Mouse (Mus musculus) right cerebral cortex, postnatal 4 days (tissue): ENCODE measurements at regions not wholly inside any gene's neighbourhood (a gene's known extent, or its start where the extent isn't known, plus 50 kb on each side); places are given as distances from the start of the nearest gene placed in this dataset.

Experiments
- DNase-seq: peaks from one replicate; pipeline ENCODE4 v3.0.0-alpha.2; 2022

GRCm38 (mm10) chr8:64542501-64542900 lies 150.4 kb downstream of the Cpe start:
- no peak for DNase-seq

- no peak for DNase-seq
Observed at GRCm38 (mm10) chr8:64539846-64540472, 152.9 kb downstream of the Cpe start.

GRCm38 (mm10) chr8:64531780-64532179 lies 161.1 kb downstream of the Cpe start:
- no peak for DNase-seq

GRCm38 (mm10) chr8:64522441-64523102 lies 170.3 kb downstream of the Cpe start:
- no peak for DNase-seq

GRCm38 (mm10) chr8:64519650-64520049 lies 173.2 kb downstream of the Cpe start:
- no peak for DNase-seq

GRCm38 (mm10) chr8:64515923-64516322 lies 176.9 kb downstream of the Cpe start:
- DNase-seq, result no peak

- no peak for DNase-seq
Observed at GRCm38 (mm10) chr8:64497281-64498060, 195.4 kb downstream of the Cpe start.

- DNase-seq, result no peak
Observed at GRCm38 (mm10) chr8:64496333-64497213, 196.3 kb downstream of the Cpe start.

- no peak for DNase-seq
Observed at GRCm38 (mm10) chr8:64491561-64491960, 201.3 kb downstream of the Cpe start.

- DNase-seq, result no peak
Observed at GRCm38 (mm10) chr8:64488057-64488456, 204.8 kb downstream of the Cpe start.

- no peak for DNase-seq
Observed at GRCm38 (mm10) chr8:64473276-64473675, 219.6 kb downstream of the Cpe start.

- DNase-seq, result no peak
Observed at GRCm38 (mm10) chr8:64472801-64473270, 220.0 kb downstream of the Cpe start.

- DNase-seq, result no peak
Observed at GRCm38 (mm10) chr8:64461136-64461535, 231.7 kb downstream of the Cpe start.

GRCm38 (mm10) chr8:64456970-64457369 lies 235.9 kb downstream of the Cpe start:
- DNase-seq, result no peak

GRCm38 (mm10) chr8:64454736-64455135 lies 238.1 kb downstream of the Cpe start:
- peak; percentile 15 for DNase-seq

- DNase-seq, result no peak
Observed at GRCm38 (mm10) chr8:64445366-64445765, 239.3 kb upstream of the Tll1 start.

GRCm38 (mm10) chr8:64444429-64444828 lies 238.4 kb upstream of the Tll1 start:
- no peak for DNase-seq

- DNase-seq, result no peak
Observed at GRCm38 (mm10) chr8:64438489-64438888, 232.4 kb upstream of the Tll1 start.

GRCm38 (mm10) chr8:64434648-64435047 lies 228.6 kb upstream of the Tll1 start:
- DNase-seq, result no peak

GRCm38 (mm10) chr8:64422850-64423214 lies 216.8 kb upstream of the Tll1 start:
- DNase-seq, result no peak

- DNase-seq, result no peak
Observed at GRCm38 (mm10) chr8:64422200-64422849, 216.3 kb upstream of the Tll1 start.

GRCm38 (mm10) chr8:64421502-64422199 lies 215.6 kb upstream of the Tll1 start:
- no peak for DNase-seq
